Mouse (Mus musculus): ENCODE results near the gene Nudt8. TPM values are rescaled to one million over a fixed set of nuclear protein-coding genes. Genes with fewer than 3 reads are reported as not detected.

Gene Nudt8
- total RNA-seq, 1 experiment: 22.4 TPM

DNA sequence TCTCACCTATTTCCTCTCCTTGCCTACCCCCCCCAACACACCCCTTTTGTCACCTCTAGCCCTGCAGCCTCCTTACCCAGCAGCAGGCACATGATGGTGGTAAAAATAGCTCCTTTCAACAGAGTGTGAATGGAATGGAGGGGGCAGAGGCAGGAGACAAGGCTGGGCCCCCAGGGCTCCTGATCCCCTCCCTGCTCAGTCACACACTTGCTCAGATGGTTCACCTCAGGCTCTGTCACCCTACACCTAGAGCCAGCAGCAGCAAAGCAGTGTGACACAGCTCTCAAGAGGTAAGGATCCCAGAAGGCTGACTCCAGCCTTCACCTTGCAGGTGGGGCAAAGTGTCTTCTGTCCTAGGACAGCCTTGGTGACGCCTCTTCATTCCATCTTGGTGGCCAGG, 2.7 kb downstream of the Nudt8 start, which contains the start of gene Doc2g:
Doc2g (plus strand) TSS at position 202 of the 400 bp plus-strand sequence.
- no peaks in the 10 kb centered on the region for H3K9me3 ChIP-seq (ENCODE audit: control insufficient read depth, insufficient read depth, low read depth, low read length)
- H3K36me3 ChIP-seq (ENCODE audit: control insufficient read depth, insufficient read depth, low read length, poor library complexity, severe bottlenecking): peaks cover 20% of the 10 kb centered on the region
- in situ Hi-C loops (cut with MboI; ENCODE audit: low sequenced_read_pairs in 2 of 2, unreplicated experiment in 2 of 2): no loop called here
- H3K9ac ChIP-seq (ENCODE audit: insufficient read depth, low read depth, low read length, poor library complexity, severe bottlenecking): peak within 1 kb of the TSS; percentile 45
- TF ChIP-seq ZC3H11A (IDR thresholded peaks at IDR 0.05; ENCODE audit: borderline replicate concordance, low read depth, low read length) (no peak), MAFK (IDR thresholded peaks at IDR 0.05; ENCODE audit: insufficient read depth, low read depth, low read length) (no peak), ZNF384 (IDR thresholded peaks at IDR 0.05; ENCODE audit: low read depth, low read length) (no peak), CHD2 (IDR thresholded peaks at IDR 0.05; ENCODE audit: low read depth, low read length) (no peak), HCFC1 (IDR thresholded peaks at IDR 0.05; ENCODE audit: borderline replicate concordance, insufficient read depth, low read length) (no peak)
- peaks cover 0 to 17% of the 10 kb centered on the region in 2 experiments; a peak in 2 of 4 replicates for H3K4me1 ChIP-seq (ENCODE audit: control insufficient read depth in 2 of 2, insufficient read depth in 2 of 2, low read length in 2 of 2, poor library complexity in 1 of 2)
- H3K4me3 ChIP-seq (ENCODE audit: insufficient read depth in 1 of 2, low read depth in 1 of 2, low read length in 2 of 2, poor library complexity in 1 of 2, severe bottlenecking in 1 of 2): peak within 1 kb of the TSS; percentile 39 to 55; a peak in 3 of 4 replicates
- DNase-seq (ENCODE audit: low read depth, low spot score): no peak
- no peak within 1 kb of the TSS for H3K27ac ChIP-seq (ENCODE audit: insufficient read depth, low read depth, low read length, poor library complexity, severe bottlenecking)

GRCm38 (mm10) chr19:4003641-4004040, 3.3 kb downstream of the Nudt8 start:
- no peak overlapping the region for H3K27ac ChIP-seq (ENCODE audit: insufficient read depth, low read depth, low read length, poor library complexity, severe bottlenecking)
- peak overlapping the region; percentile 39 to 55; a peak in 3 of 4 replicates for H3K4me3 ChIP-seq (ENCODE audit: insufficient read depth in 1 of 2, low read depth in 1 of 2, low read length in 2 of 2, poor library complexity in 1 of 2, severe bottlenecking in 1 of 2)
- DNase-seq (ENCODE audit: low read depth, low spot score): no peak
- H3K9me3 ChIP-seq (ENCODE audit: control insufficient read depth, insufficient read depth, low read depth, low read length): no peaks in the 10 kb centered on the region
- peaks cover 0 to 17% of the 10 kb centered on the region in 2 experiments; a peak in 2 of 4 replicates for H3K4me1 ChIP-seq (ENCODE audit: control insufficient read depth in 2 of 2, insufficient read depth in 2 of 2, low read length in 2 of 2, poor library complexity in 1 of 2)
- in situ Hi-C loops (cut with MboI; ENCODE audit: low sequenced_read_pairs in 2 of 2, unreplicated experiment in 2 of 2): no loop called here
- H3K36me3 ChIP-seq (ENCODE audit: control insufficient read depth, insufficient read depth, low read length, poor library complexity, severe bottlenecking): peaks cover 25% of the 10 kb centered on the region
- no peak for TF ChIP-seq ZNF384 (IDR thresholded peaks at IDR 0.05; ENCODE audit: low read depth, low read length)
- TF ChIP-seq CHD2 (IDR thresholded peaks at IDR 0.05; ENCODE audit: low read depth, low read length): no peak
- TF ChIP-seq MAFK (IDR thresholded peaks at IDR 0.05; ENCODE audit: insufficient read depth, low read depth, low read length): no peak
- no peak for TF ChIP-seq ZC3H11A (IDR thresholded peaks at IDR 0.05; ENCODE audit: borderline replicate concordance, low read depth, low read length)
- no peak for TF ChIP-seq HCFC1 (IDR thresholded peaks at IDR 0.05; ENCODE audit: borderline replicate concordance, insufficient read depth, low read length)
- peak overlapping the region; percentile 45 for H3K9ac ChIP-seq (ENCODE audit: insufficient read depth, low read depth, low read length, poor library complexity, severe bottlenecking)

GRCm38 (mm10) chr19:4004331-4004730, 4.0 kb downstream of the Nudt8 start:
- peaks cover 0 to 14% of the 10 kb centered on the region in 2 experiments; a peak in 2 of 4 replicates for H3K4me1 ChIP-seq (ENCODE audit: control insufficient read depth in 2 of 2, insufficient read depth in 2 of 2, low read length in 2 of 2, poor library complexity in 1 of 2)
- no peak overlapping the region; a peak in 1 of 4 replicates for H3K4me3 ChIP-seq (ENCODE audit: insufficient read depth in 1 of 2, low read depth in 1 of 2, low read length in 2 of 2, poor library complexity in 1 of 2, severe bottlenecking in 1 of 2)
- no peak overlapping the region; the same call in 1 of the 2 replicates for H3K9ac ChIP-seq (ENCODE audit: insufficient read depth, low read depth, low read length, poor library complexity, severe bottlenecking)
- no peak overlapping the region for H3K27ac ChIP-seq (ENCODE audit: insufficient read depth, low read depth, low read length, poor library complexity, severe bottlenecking)
- in situ Hi-C loops (cut with MboI; ENCODE audit: low sequenced_read_pairs in 2 of 2, unreplicated experiment in 2 of 2): no loop called here
- peaks cover 31% of the 10 kb centered on the region for H3K36me3 ChIP-seq (ENCODE audit: control insufficient read depth, insufficient read depth, low read length, poor library complexity, severe bottlenecking)
- no peak for TF ChIP-seq HCFC1 (IDR thresholded peaks at IDR 0.05; ENCODE audit: borderline replicate concordance, insufficient read depth, low read length)
- no peak for TF ChIP-seq ZC3H11A (IDR thresholded peaks at IDR 0.05; ENCODE audit: borderline replicate concordance, low read depth, low read length)
- no peak for TF ChIP-seq MAFK (IDR thresholded peaks at IDR 0.05; ENCODE audit: insufficient read depth, low read depth, low read length)
- TF ChIP-seq ZNF384 (IDR thresholded peaks at IDR 0.05; ENCODE audit: low read depth, low read length): no peak
- no peak for TF ChIP-seq CHD2 (IDR thresholded peaks at IDR 0.05; ENCODE audit: low read depth, low read length)
- H3K9me3 ChIP-seq (ENCODE audit: control insufficient read depth, insufficient read depth, low read depth, low read length): no peaks in the 10 kb centered on the region
- no peak for DNase-seq (ENCODE audit: low read depth, low spot score)

DNA sequence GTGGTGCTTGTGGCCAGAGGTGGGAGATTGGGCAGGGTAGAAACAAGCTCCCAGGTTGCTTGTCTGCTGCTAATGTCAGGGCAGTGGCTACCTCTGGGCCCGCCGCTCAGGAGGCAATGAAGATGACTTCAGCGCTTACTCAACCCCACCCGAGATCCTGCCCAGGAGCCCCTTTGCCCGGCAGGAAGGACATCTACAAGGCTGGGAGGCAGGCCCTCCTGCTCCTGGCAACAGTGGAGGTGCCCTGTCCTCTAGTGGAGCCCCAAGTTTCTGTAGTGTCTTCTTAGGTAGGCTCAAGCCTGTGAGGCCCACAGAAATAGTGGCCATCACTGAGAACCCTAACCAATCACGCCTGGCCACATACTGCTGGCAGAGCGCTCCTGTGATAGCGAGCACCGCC, 4.7 kb downstream of the Nudt8 start:
- peaks cover 0 to 14% of the 10 kb centered on the region in 2 experiments; a peak in 2 of 4 replicates for H3K4me1 ChIP-seq (ENCODE audit: control insufficient read depth in 2 of 2, insufficient read depth in 2 of 2, low read length in 2 of 2, poor library complexity in 1 of 2)
- no peak overlapping the region for H3K4me3 ChIP-seq (ENCODE audit: insufficient read depth in 1 of 2, low read depth in 1 of 2, low read length in 2 of 2, poor library complexity in 1 of 2, severe bottlenecking in 1 of 2)
- peaks cover 38% of the 10 kb centered on the region for H3K36me3 ChIP-seq (ENCODE audit: control insufficient read depth, insufficient read depth, low read length, poor library complexity, severe bottlenecking)
- no peak for TF ChIP-seq CHD2 (IDR thresholded peaks at IDR 0.05; ENCODE audit: low read depth, low read length)
- no peak for TF ChIP-seq HCFC1 (IDR thresholded peaks at IDR 0.05; ENCODE audit: borderline replicate concordance, insufficient read depth, low read length)
- TF ChIP-seq ZNF384 (IDR thresholded peaks at IDR 0.05; ENCODE audit: low read depth, low read length): no peak
- TF ChIP-seq MAFK (IDR thresholded peaks at IDR 0.05; ENCODE audit: insufficient read depth, low read depth, low read length): no peak
- TF ChIP-seq ZC3H11A (IDR thresholded peaks at IDR 0.05; ENCODE audit: borderline replicate concordance, low read depth, low read length): no peak
- no peak overlapping the region for H3K27ac ChIP-seq (ENCODE audit: insufficient read depth, low read depth, low read length, poor library complexity, severe bottlenecking)
- DNase-seq (ENCODE audit: low read depth, low spot score): no peak
- H3K9me3 ChIP-seq (ENCODE audit: control insufficient read depth, insufficient read depth, low read depth, low read length): no peaks in the 10 kb centered on the region
- no peak overlapping the region for H3K9ac ChIP-seq (ENCODE audit: insufficient read depth, low read depth, low read length, poor library complexity, severe bottlenecking)
- in situ Hi-C loops (cut with MboI; ENCODE audit: low sequenced_read_pairs in 2 of 2, unreplicated experiment in 2 of 2): no loop called here
